ENCODE assay signal across 20 mouse cellular contexts in the genomic region with DNA sequence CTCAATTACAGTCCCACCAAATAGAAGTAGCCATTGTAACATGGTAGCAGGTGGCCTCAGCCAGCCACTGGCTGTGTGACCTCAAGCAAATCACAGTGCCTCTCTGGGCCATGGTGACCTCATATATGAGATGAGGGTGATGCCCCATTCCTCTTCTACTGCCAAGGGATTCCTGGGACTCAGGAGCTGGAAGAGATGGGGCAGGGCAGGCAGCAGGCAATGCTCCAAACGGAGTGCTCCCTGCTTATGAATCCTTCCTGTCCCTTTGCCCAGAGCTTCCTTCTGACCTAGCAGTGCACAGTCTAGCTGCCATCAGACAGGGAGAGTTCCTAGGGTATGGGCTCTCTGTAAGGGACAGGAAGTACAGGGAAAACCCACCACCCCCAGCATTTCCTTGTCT. TPM values are rescaled to one million over a fixed set of nuclear protein-coding genes. Genes with fewer than 3 reads are reported as not detected.
"Had no signal": no experiment of that assay in that cellular context is flagged by ENCODE, and none has a peak within 500 bp of the region (broad histone marks: within the 10 kb centered on the region; RNA-seq: fewer than 3 reads in every experiment).

No protein-coding gene starts in this region.

- H3K9me3 ChIP-seq: lung, embryonic 15.5 days; midbrain, embryonic 10.5 days; midbrain, embryonic 13.5 days; neural tube, embryonic 13.5 days; neural tube, embryonic 15.5 days had no signal

- H3K36me3 ChIP-seq: lung, embryonic 15.5 days; midbrain, embryonic 10.5 days; midbrain, embryonic 13.5 days; neural tube, embryonic 13.5 days; neural tube, embryonic 15.5 days had no signal

- H3K27ac ChIP-seq: lung, embryonic 15.5 days; midbrain, embryonic 10.5 days; midbrain, embryonic 13.5 days; neural tube, embryonic 13.5 days; neural tube, embryonic 15.5 days had no signal

- H3K4me3 ChIP-seq: lung, embryonic 15.5 days; midbrain, embryonic 10.5 days; midbrain, embryonic 13.5 days; myocyte; neural tube, embryonic 13.5 days; neural tube, embryonic 15.5 days had no signal

- H3K4me2 ChIP-seq: lung, embryonic 15.5 days; midbrain, embryonic 13.5 days; neural tube, embryonic 13.5 days; neural tube, embryonic 15.5 days had no signal

- DNase-seq: lung, adult 2 months; lung, postnatal 4 days; retina, postnatal 1 day; right cerebral cortex, adult 18-20 months; right cerebral cortex, postnatal 25 days; right cerebral cortex, postnatal 4 days; spleen, adult 18-20 months; thymus, adult 18-20 months; thymus, postnatal 14 days; thymus, postnatal 36 days had no signal

- H3K4me1 ChIP-seq: lung, embryonic 15.5 days; midbrain, embryonic 10.5 days; midbrain, embryonic 13.5 days had no signal

- H3K27me3 ChIP-seq: lung, embryonic 15.5 days; midbrain, embryonic 13.5 days; neural tube, embryonic 13.5 days; neural tube, embryonic 15.5 days had no signal

- ATAC-seq: lung, postnatal 0 days; midbrain, embryonic 13.5 days; midbrain, embryonic 16.5 days had no signal

- H3K9ac ChIP-seq: lung, embryonic 15.5 days; midbrain, embryonic 13.5 days; neural tube, embryonic 13.5 days; neural tube, embryonic 15.5 days had no signal

RNA-seq across cellular contexts. Expression of gene Hnf4a, which starts 51.9 kb away (rescaled TPM):
- total RNA-seq: megakaryocyte, adult 5-6 weeks had no signal
- polyA plus RNA-seq: midbrain, embryonic 13.5 days; midbrain, embryonic 16.5 days; myocyte; neural tube, embryonic 11.5 days; neural tube, embryonic 13.5 days had no signal
